Mouse (Mus musculus) cerebellum, adult 2 months (tissue): ENCODE results near the gene Hist1h1d. TPM values are rescaled to one million over a fixed set of nuclear protein-coding genes. Genes with fewer than 3 reads are reported as not detected.
"Not testable (repeated sequence)": the region's sequence is repeated elsewhere in the genome, so short reads cannot be mapped to it uniquely, and the experiment has no call there.

Experiments
- DNase-seq, 2 experiments: peaks; one replicate each; pipeline ENCODE4 v3.0.0; 2021
- H3K27ac ChIP-seq: fragments of 200-500 bp; 2 replicates; pipeline ENCODE4 v1.5.1; 2012; ENCODE audit warnings: low read length, control low read depth, inconsistent platforms; ENCODE audit not compliant: insufficient read depth
- H3K27me3 ChIP-seq: fragments of 200-500 bp; 2 replicates; pipeline ENCODE4 v1.6.1; 2012; ENCODE audit warnings: inconsistent platforms, mild to moderate bottlenecking, low read length, moderate library complexity; ENCODE audit not compliant: control insufficient read depth, insufficient read depth
- H3K4me1 ChIP-seq: fragments of 200-500 bp; 2 replicates; pipeline ENCODE4 v1.6.1; 2011; ENCODE audit warnings: low read length; ENCODE audit not compliant: control insufficient read depth, insufficient read depth
- H3K4me3 ChIP-seq: fragments of 200-500 bp; replicated peaks from 2 replicates; pipeline ENCODE3; 2011; ENCODE audit warnings: mild to moderate bottlenecking, low read depth, low read length, control low read depth; ENCODE audit not compliant: insufficient read depth
- CTCF ChIP-seq: fragments of 200-500 bp; IDR thresholded peaks from 2 replicates; pipeline ENCODE4 v1.5.1; 2011; ENCODE audit warnings: low read depth, mild to moderate bottlenecking, control low read depth, low read length, moderate library complexity, borderline replicate concordance; ENCODE audit not compliant: insufficient read depth
- POLR2A ChIP-seq: fragments of 200-500 bp; IDR thresholded peaks from 2 replicates; pipeline ENCODE4 v1.6.1; 2011; ENCODE audit warnings: low read length, control low read depth, borderline replicate concordance; ENCODE audit not compliant: insufficient read depth
- WGBS: fragments of 180-500 bp; shearing (Covaris S2); methylation state at CpG from one replicate; pipeline ENCODE4 v1.1.7; 2018; 5-methylcytosine and 5-hydroxymethylcytosine counted together
- polyA plus RNA-seq: library from polyadenylated mRNA; depleted of rRNA; stranded (reverse); fragments of >200 nt; gene quantifications from 2 replicates; pipeline ENCODE4 v1.2.3, GENCODE M21; 2012

Gene Hist1h1d
- polyA plus RNA-seq, 1 experiment, result 0.05 TPM

GRCm38 (mm10) chr13:23571022-23571503 is 18.0 kb downstream of the Hist1h1d start, which contains the start of the genes Hist1h2ae and Hist1h2bg:
Gene Hist1h2ae (minus strand): TSS chr13:23571220.
Gene Hist1h2bg (plus strand): TSS chr13:23571396.
- no peaks in the 10 kb centered on the region for H3K4me1 ChIP-seq
- no peak for TF ChIP-seq POLR2A
- TF ChIP-seq CTCF, result no peak
- peak within 1 kb of the TSS; percentile 85 for H3K27ac ChIP-seq
- under 1% methylated on average over 18 of the region's 18 CpGs for WGBS
- no peaks in the 10 kb centered on the region for H3K27me3 ChIP-seq
- DNase-seq, result peak; percentile 78 to 88
- H3K4me3 ChIP-seq, result peak within 1 kb of the TSS; percentile 58

- not testable (repeated sequence) for H3K4me1 ChIP-seq, DNase-seq, H3K27me3 ChIP-seq
- WGBS, result 2% methylated on average over 18 of the region's 34 CpGs
- Histone ChIP-seq H3K27ac (peak overlapping the region; percentile 77), H3K4me3 (peak overlapping the region; percentile 58)
Measured at GRCm38 (mm10) chr13:23571504-23572217, 18.6 kb downstream of the Hist1h1d start.

- no peak for DNase-seq
- Histone ChIP-seq H3K4me1 (no peaks in the 10 kb centered on the region), H3K27me3 (no peaks in the 10 kb centered on the region), H3K4me3 (no peak overlapping the region), H3K27ac (no peak overlapping the region)
- 46% methylated on average over 2 of the region's 2 CpGs for WGBS
- TF ChIP-seq POLR2A, result no peak
- no peak for TF ChIP-seq CTCF
Measured at GRCm38 (mm10) chr13:23572218-23573033, 19.4 kb downstream of the Hist1h1d start.

GRCm38 (mm10) chr13:23573034-23573897 is 20.2 kb downstream of the Hist1h1d start:
- H3K27me3 ChIP-seq, DNase-seq, H3K4me3 ChIP-seq, H3K27ac ChIP-seq, H3K4me1 ChIP-seq: not testable (repeated sequence)
- 10% methylated on average over 20 of the region's 20 CpGs for WGBS

GRCm38 (mm10) chr13:23573898-23574524 is 20.9 kb downstream of the Hist1h1d start, which contains the start of the genes Hist1h2bf and Hist1h2ad:
Gene Hist1h2bf (minus strand): TSS chr13:23574196.
Gene Hist1h2ad (plus strand): TSS chr13:23574381.
- H3K4me1 ChIP-seq, H3K27me3 ChIP-seq, H3K27ac ChIP-seq, H3K4me3 ChIP-seq: not testable (repeated sequence)
- under 1% methylated on average over 42 of the region's 42 CpGs for WGBS
- peak; percentile 75 to 84 for DNase-seq

GRCm38 (mm10) chr13:23574546-23575170 is 21.6 kb downstream of the Hist1h1d start:
- not testable (repeated sequence) for H3K27ac ChIP-seq, DNase-seq, H3K4me3 ChIP-seq, H3K27me3 ChIP-seq, H3K4me1 ChIP-seq
- WGBS, result 6% methylated on average over 11 of the region's 39 CpGs

- 2% methylated on average over 18 of the region's 18 CpGs for WGBS
Measured at GRCm38 (mm10) chr13:23575271-23575851, 22.3 kb downstream of the Hist1h1d start, which contains the start of gene Hist1h3d. Gene Hist1h3d (plus strand): TSS chr13:23575763.

GRCm38 (mm10) chr13:23575864-23576313 is 22.8 kb downstream of the Hist1h1d start:
- not testable (repeated sequence) for H3K4me1 ChIP-seq, H3K27me3 ChIP-seq, H3K27ac ChIP-seq
- H3K4me3 ChIP-seq, result peak overlapping the region; percentile 44
- peak in 1 of 2 experiments; percentile 32 for DNase-seq
- WGBS, result 14% methylated on average over 13 of the region's 40 CpGs

More at GRCm38 (mm10) chr13:23575271-23575851, 22.3 kb downstream of the Hist1h1d start, which contains the start of gene Hist1h3d:
- H3K4me1 ChIP-seq, result no peaks in the 10 kb centered on the region
- H3K4me3 ChIP-seq, result peak within 1 kb of the TSS; percentile 44
- no peak for TF ChIP-seq CTCF
- TF ChIP-seq POLR2A, result no peak
- H3K27me3 ChIP-seq, result no peaks in the 10 kb centered on the region
- peak; percentile 42 to 53 for DNase-seq
- H3K27ac ChIP-seq, result no peak within 1 kb of the TSS
